Mouse (Mus musculus) WW6 (cell line): ENCODE measurements at regions not wholly inside any gene's neighbourhood (a gene's known extent, or its start where the extent isn't known, plus 50 kb on each side); places are given as distances from the start of the nearest gene placed in this dataset.

Experiments
- DNase-seq: peaks from one replicate; pipeline ENCODE4 v3.0.0-alpha.2; 2013; ENCODE audit warnings: low read depth, low spot score

GRCm38 (mm10) chr6:126362331-126362730, 172.9 kb downstream of the Kcna5 start:
- no peak for DNase-seq

- DNase-seq = no peak
These were observed 181.9 kb downstream of the Kcna5 start for GRCm38 (mm10) chr6:126353346-126353745.

DNA sequence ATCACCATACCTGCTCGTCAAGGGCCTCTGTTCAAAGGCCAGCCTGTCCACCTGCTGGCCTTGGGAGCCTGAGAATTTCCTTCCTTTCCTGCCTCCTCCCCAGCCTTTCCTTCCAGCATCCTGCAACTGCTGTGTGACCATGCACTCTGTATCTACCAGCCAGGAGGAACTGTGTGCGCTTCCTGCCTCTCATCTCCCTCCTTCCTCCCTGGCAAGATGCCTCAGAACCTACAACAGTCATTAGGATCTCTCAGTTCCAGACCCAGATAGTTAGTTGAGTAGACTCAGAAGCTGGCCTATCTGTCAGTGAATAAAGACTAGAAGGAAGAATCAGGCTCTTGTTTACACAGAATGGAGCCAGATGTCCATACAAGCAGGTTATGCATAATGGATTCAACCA, 183.8 kb upstream of the Ntf3 start:
- no peak for DNase-seq

DNA sequence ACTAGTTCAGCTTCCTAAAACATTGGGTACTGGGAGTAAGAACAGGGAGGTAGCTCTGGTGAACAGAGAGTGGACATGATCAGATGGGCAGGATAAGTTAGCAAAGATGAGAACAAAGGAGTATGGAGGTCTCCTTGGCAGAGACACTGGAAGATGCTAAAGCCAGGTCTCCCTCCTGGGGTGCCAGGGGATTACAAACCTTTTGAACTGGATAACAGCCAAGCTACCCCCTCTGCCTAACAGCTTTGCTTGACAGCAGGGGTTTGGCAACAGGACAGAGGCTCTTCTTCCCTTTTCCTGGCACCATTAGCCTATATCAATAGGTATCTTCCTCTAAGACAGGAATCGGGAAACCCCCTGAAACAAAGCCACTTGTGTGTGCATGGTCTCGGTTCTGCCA, 183.2 kb upstream of the Ntf3 start:
- no peak for DNase-seq

GRCm38 (mm10) chr6:126345221-126345620, 178.5 kb upstream of the Ntf3 start:
- no peak for DNase-seq

DNA sequence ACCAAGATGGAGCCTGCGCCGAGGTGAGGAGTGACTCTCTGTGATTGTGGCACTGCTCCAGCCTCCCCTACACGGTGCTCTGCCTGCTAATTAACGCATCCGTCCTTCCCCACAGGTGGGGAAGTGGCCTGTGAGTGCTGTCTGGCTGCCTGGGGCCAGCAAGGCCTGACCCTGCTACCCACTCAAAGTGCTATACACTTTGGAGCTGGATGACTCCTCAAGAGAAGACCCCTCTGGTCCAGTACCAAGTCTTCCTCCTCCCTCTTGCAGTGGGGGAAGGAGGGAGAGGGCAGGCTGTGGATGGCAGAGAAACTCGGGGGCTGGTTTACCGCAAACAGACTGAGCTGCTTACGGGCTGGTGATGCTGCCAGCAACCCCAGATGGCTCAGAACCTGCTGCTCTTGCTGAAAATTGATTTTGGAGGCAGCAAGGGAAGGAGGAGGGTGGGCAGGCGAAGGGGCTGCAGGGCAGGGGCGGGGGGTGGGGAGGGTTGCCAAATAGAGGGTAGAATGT, 173.4 kb upstream of the Ntf3 start:
- DNase-seq = no peak

DNA sequence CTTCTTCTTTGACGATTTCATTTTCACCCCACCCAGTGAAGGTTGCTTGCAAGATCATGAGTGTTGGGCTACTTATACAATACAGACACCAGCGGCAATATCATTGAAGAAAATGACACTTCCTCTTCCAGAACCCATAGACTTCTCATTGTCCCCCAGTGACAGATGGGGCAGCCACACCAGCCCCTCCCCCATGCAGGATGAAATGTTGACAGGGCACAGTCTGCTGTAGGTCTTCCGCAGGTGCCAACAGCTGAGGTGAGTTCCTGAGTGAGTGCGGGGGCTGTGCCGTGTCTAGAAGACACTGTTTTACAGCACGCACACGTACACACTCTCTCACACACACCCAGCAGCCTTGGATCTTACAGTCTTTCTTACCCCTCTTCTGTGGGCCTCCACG, 171.0 kb upstream of the Ntf3 start:
- no peak for DNase-seq

DNA sequence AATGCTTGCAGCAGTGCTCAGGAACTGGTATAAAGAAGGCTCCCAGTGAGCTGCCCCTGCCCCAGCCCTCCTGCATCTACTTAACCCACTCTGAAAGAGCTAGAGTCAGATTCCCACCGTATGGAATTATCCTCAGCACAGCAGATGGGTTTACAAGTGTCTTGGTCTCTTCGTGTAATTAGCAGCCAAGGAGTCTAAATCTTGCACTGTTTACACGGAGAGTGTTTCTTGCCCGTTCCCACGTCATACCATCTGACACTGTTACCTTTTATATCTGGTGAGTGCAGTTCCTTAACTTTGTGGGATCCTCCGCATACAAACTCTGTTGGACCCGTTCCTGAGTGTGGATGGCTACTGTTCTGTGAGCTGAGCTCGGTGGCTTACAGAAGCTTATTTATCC, 167.5 kb upstream of the Ntf3 start:
- no peak for DNase-seq

DNA sequence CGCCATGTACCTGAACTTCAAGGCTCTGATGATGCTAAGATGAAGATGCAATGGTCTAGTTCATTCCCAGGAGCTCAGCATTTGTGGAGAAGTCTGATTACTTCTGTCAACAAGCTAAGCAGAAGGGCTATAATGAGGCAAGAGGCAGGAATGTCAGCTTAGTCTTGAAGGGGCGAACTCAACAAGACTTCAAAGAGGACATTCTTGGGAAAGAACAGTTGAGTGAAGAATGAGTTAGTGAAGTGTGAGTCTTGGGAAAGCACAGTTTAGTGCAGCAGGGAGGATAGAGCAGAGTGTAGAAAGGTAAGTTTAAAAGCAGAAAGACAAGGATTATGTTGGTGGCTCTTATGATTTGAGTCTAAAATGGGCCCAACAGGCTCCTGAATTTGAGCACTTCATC, 160.5 kb upstream of the Ntf3 start:
- no peak for DNase-seq

- no peak for DNase-seq
These were observed 151.8 kb upstream of the Ntf3 start for GRCm38 (mm10) chr6:126318523-126318922.

GRCm38 (mm10) chr6:126310786-126311480, 144.2 kb upstream of the Ntf3 start:
- DNase-seq = no peak

GRCm38 (mm10) chr6:126303086-126303485, 136.4 kb upstream of the Ntf3 start:
- DNase-seq = no peak

- no peak for DNase-seq
These were observed 124.9 kb upstream of the Ntf3 start for GRCm38 (mm10) chr6:126291581-126291980.

GRCm38 (mm10) chr6:126287166-126287565, 120.5 kb upstream of the Ntf3 start:
- DNase-seq = no peak

DNA sequence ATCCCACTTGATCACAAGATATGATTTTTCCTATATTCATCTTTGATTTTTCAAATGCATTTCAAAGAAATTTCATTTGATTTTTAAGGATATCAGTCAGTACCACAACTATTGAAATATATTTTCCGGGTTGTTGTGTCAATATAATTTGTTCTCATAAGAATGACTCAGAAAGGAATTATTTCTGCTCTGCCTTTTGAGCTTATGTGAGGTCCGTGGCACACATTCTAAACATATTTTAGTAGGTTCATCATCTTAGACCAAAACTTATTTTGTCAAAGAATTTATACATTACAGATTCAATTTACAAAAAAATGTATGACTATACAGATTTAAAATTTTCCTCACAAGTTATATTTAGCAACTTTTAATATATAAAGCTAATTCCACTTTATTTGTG, 119.5 kb upstream of the Ntf3 start:
- no peak for DNase-seq

- DNase-seq = no peak
These were observed 117.7 kb upstream of the Ntf3 start for GRCm38 (mm10) chr6:126284409-126284808.

DNA sequence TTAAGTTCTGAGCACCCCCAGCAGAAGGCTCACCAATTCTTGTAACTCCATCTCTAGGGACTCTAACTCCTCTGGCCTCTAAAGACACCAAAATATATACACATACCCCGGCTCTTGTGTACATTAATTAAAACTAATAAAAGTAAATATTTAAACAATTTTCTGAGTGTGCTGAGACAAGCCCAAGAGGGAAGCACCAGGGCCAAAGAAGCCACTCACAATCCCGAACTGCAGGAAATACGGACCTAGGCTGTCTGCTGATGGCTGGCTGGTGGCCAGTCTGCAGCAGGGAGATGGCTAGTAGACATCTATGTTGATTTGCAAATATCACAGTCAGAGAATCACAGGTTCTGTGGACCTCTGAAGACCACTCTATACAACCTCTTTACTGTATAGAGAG, 113.6 kb upstream of the Ntf3 start:
- no peak for DNase-seq

DNA sequence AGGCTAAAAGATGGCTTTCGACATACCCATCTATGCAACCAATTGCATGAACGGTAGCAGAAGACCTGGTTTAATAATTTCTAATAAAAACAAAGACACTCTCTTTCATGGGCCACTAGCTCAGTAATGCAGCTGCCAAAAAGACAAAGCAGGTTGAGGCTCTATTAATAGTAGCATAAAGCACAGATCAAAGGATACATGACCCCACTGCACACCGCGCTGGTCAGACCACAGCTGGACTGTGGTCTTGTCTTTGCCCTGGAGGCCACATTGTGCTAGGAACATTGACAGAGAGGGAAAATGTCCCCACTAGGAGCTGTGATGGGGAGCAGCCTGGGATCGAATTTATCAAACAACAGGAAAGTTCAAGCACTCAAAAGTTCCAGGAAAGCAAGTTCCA, 79.3 kb upstream of the Ntf3 start:
- DNase-seq = no peak

DNA sequence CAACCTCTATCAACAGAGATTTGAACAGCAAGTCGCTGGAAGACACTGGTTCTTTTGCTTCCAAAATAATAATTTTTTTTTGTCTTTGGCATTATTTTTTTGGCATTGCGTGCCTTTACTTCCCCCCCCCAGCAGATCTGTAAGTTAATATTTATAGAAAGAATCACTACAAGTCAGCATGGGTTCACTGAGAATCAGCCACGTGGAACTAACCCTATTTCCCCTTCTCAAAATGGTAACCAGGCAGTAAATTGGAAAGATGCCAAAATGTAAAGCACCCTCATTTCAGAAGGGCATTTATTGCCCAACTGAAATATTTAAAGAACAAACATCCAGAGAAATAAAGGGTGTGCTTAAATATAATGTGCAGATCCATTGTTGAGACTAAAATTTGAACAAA, 78.7 kb upstream of the Ntf3 start:
- DNase-seq = no peak

- DNase-seq = no peak
These were observed 75.6 kb upstream of the Ntf3 start for GRCm38 (mm10) chr6:126242299-126242698.

GRCm38 (mm10) chr6:126240256-126240655, 73.5 kb upstream of the Ntf3 start:
- DNase-seq = no peak
